Mouse (Mus musculus) small intestine, adult 2 months (tissue): ENCODE measurements around the gene Pde4d.

Experiments used
- CTCF ChIP-seq: fragments of 200-500 bp; IDR thresholded peaks from 2 replicates; pipeline ENCODE4 v1.5.1; 2012; ENCODE audit warnings: low read depth, mild to moderate bottlenecking, control low read depth, inconsistent platforms, low read length, moderate library complexity, mixed read lengths; ENCODE audit not compliant: insufficient replicate concordance, insufficient read length; ENCODE audit errors: extremely low read depth
- POLR2A ChIP-seq: fragments of 200-500 bp; IDR thresholded peaks from 2 replicates; pipeline ENCODE4 v1.6.1; 2012; ENCODE audit warnings: low read depth, mild to moderate bottlenecking, control low read depth, inconsistent platforms, low read length, moderate library complexity

DNA sequence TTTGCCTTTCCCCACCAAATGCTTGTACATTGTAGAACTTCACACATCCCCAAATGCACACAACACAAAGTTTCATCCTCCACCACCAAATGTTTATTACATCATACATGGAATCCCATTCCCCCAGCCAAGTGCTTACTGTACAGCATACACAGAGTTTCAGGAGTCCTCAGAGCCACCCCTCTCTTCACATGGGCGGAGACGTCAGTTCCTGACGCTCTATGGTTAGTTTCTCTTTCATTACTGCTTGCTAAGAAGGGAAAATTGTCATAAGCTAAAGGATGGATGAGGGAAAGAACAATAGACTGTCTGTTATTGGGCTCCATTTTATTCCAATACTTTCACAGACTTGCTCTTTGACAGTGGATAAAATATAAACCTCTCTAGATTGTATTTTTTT, 174.2 kb downstream of the Pde4d start:
- TF ChIP-seq POLR2A, result no peak
- no peak for TF ChIP-seq CTCF
